Mouse (Mus musculus): ENCODE data around the gene Tnfsf13b. TPM values are rescaled to one million over a fixed set of nuclear protein-coding genes. Genes with fewer than 3 reads are reported as not detected.

Tnfsf13b gene
- polyA plus RNA-seq (2017; shearing (Covaris generic)): 10 to 100 TPM in 1 of 2 experiments, 1 to 10 TPM in 1; 5.4 to 13.6 TPM

DNA sequence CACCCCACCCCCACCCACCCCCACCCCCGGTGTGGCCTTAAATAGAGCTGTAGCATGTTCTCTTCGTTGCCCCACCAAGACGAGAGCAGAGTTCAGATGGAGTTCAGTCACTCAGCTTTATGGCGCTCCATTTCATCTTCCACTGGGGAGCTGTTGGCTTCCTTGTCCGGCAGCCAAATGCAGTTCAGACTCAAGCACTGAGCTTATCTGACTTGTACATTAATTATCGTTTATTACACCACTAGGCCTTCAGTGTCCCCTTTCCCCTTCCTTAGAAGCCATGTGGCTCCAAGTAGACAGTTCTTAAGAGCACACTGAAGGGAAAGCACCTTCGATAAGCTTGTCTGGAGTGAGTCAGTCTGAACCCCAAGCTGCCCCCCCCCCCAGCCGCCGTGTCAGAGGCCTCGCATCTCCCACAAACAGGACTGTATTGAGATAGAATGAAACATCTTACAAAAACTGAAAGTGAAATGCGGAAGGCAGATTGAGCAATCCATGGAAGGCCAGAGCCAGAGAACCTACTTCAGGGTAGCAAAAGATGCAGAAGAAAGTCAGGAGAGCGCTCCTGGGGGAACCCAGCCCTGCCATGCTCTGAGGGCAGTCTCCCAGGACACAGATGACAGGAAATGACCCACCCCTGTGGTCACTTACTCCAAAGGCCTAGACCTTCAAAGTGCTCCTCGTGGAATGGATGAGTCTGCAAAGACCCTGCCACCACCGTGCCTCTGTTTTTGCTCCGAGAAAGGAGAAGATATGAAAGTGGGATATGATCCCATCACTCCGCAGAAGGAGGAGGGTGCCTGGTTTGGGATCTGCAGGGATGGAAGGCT lies at the start of gene Tnfsf13b:
TSS of gene Tnfsf13b (plus strand) at position 312 of the 830 bp plus-strand sequence.

DNA sequence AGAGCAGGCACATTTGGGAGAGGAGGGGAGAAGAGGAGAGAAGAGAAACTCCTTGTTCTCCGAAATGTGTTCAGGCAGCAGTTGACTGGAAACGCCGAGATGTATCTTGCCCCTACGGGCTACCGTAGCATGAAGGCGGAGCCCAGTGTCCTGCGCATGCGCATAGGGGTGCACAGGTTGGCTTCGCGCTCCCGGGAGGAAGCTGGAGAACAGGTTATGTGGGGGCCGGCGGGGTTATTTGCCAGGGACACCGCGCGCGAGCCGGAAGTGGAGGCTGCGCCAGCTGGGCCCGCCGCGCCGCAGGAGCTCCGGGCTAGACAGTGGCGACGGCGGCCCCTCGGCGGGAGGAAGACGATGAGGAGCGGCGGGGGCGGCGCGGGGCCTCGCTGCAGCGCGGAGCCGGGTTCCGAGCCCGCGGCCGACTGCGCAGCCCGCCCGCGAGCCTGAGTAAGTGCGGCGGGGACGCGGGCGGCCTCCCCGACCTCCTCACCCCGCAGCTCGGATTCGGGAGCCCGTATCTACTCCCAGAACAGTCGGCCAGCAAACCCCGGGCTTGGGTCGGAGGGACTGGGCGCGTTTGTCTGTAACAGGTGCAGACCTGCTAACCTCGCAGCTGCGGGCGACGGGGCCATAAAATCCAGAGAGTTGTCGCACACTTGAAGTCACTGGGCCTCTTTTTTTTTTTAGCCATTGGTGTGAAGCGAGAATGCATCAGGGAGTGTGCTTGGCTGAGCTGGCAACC lies 28.5 kb upstream of the Tnfsf13b start, which contains the start of the genes Lig4 and Abhd13:
TSS of gene Lig4 (minus strand) at position 114 of the 742 bp plus-strand sequence.
TSS of gene Abhd13 (plus strand) at position 135 of the 742 bp plus-strand sequence.

Other genes starting within 250 kb of the Tnfsf13b start
- gene Fam155a, start 235.3 kb upstream of the Tnfsf13b start, polyA plus RNA-seq (2017; shearing (Covaris generic)): 1 to 10 TPM in 1 of 2 experiments, under 1 TPM in 1; 0.12 to 1.4 TPM
- not detected for gene Gm10217, start 142.2 kb upstream of the Tnfsf13b start, polyA plus RNA-seq (2017; shearing (Covaris generic))
- 1 to 10 TPM; 4.2 to 4.8 TPM for gene Lig4, start 28.8 kb upstream of the Tnfsf13b start, polyA plus RNA-seq (2017; shearing (Covaris generic))
- 10 to 100 TPM; 18.5 to 22.6 TPM for gene Abhd13, start 28.8 kb upstream of the Tnfsf13b start, polyA plus RNA-seq (2017; shearing (Covaris generic))
- 1 to 10 TPM in 1 of 2 experiments, under 1 TPM in 1; 0.11 to 1.3 TPM for gene Myo16, start 147.4 kb downstream of the Tnfsf13b start, polyA plus RNA-seq (2017; shearing (Covaris generic))

All from inflammation-experienced regulatory T-cells (primary cell).